Mouse (Mus musculus) frontal cortex, postnatal 14 days (tissue): Measurements from ENCODE around the gene Trpm3.
"Not testable (repeated sequence)": the region's sequence is repeated elsewhere in the genome, so short reads cannot be mapped to it uniquely, and the experiment has no call there.

Experiments
- DNase-seq, 2 experiments: peaks; one replicate each; pipeline ENCODE4 v3.0.0; 2022; ENCODE audit warnings: low spot score in 2 of 2

The Trpm3 gene

GRCm38 (mm10) chr19:22965470-22965869 is 826.6 kb downstream of the Trpm3 start:
- DNase-seq = no peak

- no peak for DNase-seq
These were observed 834.4 kb downstream of the Trpm3 start for GRCm38 (mm10) chr19:22973294-22973693.

- no peak for DNase-seq
These were observed 834.9 kb downstream of the Trpm3 start for GRCm38 (mm10) chr19:22973727-22974126.

- no peak for DNase-seq
These were observed 837.0 kb downstream of the Trpm3 start for GRCm38 (mm10) chr19:22975801-22976200.

GRCm38 (mm10) chr19:22977508-22977907 is 838.7 kb downstream of the Trpm3 start:
- no peak for DNase-seq

- no peak for DNase-seq
These were observed 839.9 kb downstream of the Trpm3 start for GRCm38 (mm10) chr19:22978763-22979162.

GRCm38 (mm10) chr19:22979191-22979590 is 840.3 kb downstream of the Trpm3 start:
- DNase-seq = no peak

GRCm38 (mm10) chr19:22987914-22988313 is 849.1 kb downstream of the Trpm3 start:
- no peak for DNase-seq

GRCm38 (mm10) chr19:22993946-22994345 is 855.1 kb downstream of the Trpm3 start:
- no peak for DNase-seq

GRCm38 (mm10) chr19:22994531-22994930 is 855.7 kb downstream of the Trpm3 start:
- no peak for DNase-seq

- DNase-seq = no peak
These were observed 861.4 kb downstream of the Trpm3 start for GRCm38 (mm10) chr19:23000293-23000692.

- DNase-seq = peak in 1 of 2 experiments; percentile 37
These were observed 865.0 kb downstream of the Trpm3 start for GRCm38 (mm10) chr19:23003861-23004260.

GRCm38 (mm10) chr19:23005851-23006250 is 867.0 kb downstream of the Trpm3 start:
- no peak for DNase-seq

GRCm38 (mm10) chr19:23006517-23007273 is 867.8 kb downstream of the Trpm3 start:
- DNase-seq = no peak

GRCm38 (mm10) chr19:23013695-23014094 is 874.8 kb downstream of the Trpm3 start:
- DNase-seq = no peak

GRCm38 (mm10) chr19:23015516-23015915 is 876.7 kb downstream of the Trpm3 start:
- DNase-seq = no peak

GRCm38 (mm10) chr19:23018186-23018727 is 879.4 kb downstream of the Trpm3 start:
- DNase-seq = no peak

- no peak for DNase-seq
These were observed 884.1 kb downstream of the Trpm3 start for GRCm38 (mm10) chr19:23022902-23023301.

- no peak for DNase-seq
These were observed 884.6 kb downstream of the Trpm3 start for GRCm38 (mm10) chr19:23023316-23023960.

GRCm38 (mm10) chr19:23024821-23025220 is 886.0 kb downstream of the Trpm3 start:
- DNase-seq = no peak

GRCm38 (mm10) chr19:23026427-23026826 is 887.6 kb downstream of the Trpm3 start:
- no peak for DNase-seq

GRCm38 (mm10) chr19:23028283-23028682 is 889.4 kb downstream of the Trpm3 start:
- no peak for DNase-seq

GRCm38 (mm10) chr19:23033343-23033742 is 894.5 kb downstream of the Trpm3 start:
- DNase-seq = not testable (repeated sequence)
